Mouse (Mus musculus) small intestine, adult 2 months (tissue): ENCODE data around the gene Slc18a2.

Experiments used
- CTCF ChIP-seq: fragments of 200-500 bp; IDR thresholded peaks from 2 replicates; pipeline ENCODE4 v1.5.1; 2012; ENCODE audit warnings: low read depth, mild to moderate bottlenecking, control low read depth, inconsistent platforms, low read length, moderate library complexity, mixed read lengths; ENCODE audit not compliant: insufficient replicate concordance, insufficient read length; ENCODE audit errors: extremely low read depth
- POLR2A ChIP-seq: fragments of 200-500 bp; IDR thresholded peaks from 2 replicates; pipeline ENCODE4 v1.6.1; 2012; ENCODE audit warnings: low read depth, mild to moderate bottlenecking, control low read depth, inconsistent platforms, low read length, moderate library complexity

DNA sequence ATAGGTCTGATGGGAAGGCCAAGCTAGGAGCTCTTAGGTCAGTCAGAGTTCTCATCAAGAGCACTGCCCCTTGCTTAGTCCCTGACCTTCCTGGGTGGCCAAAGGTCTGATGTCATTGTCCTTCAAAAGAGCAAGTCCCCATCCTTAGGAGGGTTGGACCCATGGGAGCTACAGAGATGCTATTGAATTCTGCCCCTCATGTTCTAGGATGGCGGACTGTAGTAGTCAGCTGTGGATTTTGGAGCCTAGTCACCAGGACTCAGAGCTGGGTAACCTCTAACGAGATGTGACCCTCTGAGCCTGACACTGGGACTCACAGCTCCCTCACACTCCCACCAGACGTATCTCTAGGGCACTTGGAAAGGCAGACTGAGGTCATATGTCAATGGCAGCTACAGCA is 32.3 kb upstream of the Slc18a2 start:
- TF ChIP-seq POLR2A (no peak), CTCF (no peak)
